Mouse (Mus musculus): Measurements from ENCODE around the gene Cab39. TPM values are rescaled to one million over a fixed set of nuclear protein-coding genes. Genes with fewer than 3 reads are reported as not detected.

Cab39 gene
- polyA plus RNA-seq, 1 experiment, result 65.1 TPM

- Histone ChIP-seq H3K27ac (ENCODE audit: control insufficient read depth, insufficient read depth, low read length) (no peak overlapping the region), H3K27me3 (ENCODE audit: control insufficient read depth, insufficient read depth, low read length) (no peaks in the 10 kb centered on the region), H3K36me3 (ENCODE audit: control insufficient read depth, insufficient read depth, low read length) (peaks cover 40% of the 10 kb centered on the region), H3K4me1 (replicated peaks; ENCODE audit: control insufficient read depth, insufficient read depth, low read length) (peaks cover 9% of the 10 kb centered on the region), H3K4me3 (ENCODE audit: control insufficient read depth, insufficient read depth, low read length) (no peak overlapping the region)
- DNase-seq, result no peak
- 92% methylated on average over 3 of the region's 3 CpGs for WGBS
- TF ChIP-seq POLR2A (IDR thresholded peaks at IDR 0.05; ENCODE audit: control insufficient read depth, extremely low read depth, insufficient read depth, low read length, poor library complexity) (no peak), CTCF (IDR thresholded peaks at IDR 0.05; ENCODE audit: borderline replicate concordance, control insufficient read depth, extremely low read depth, insufficient read depth, low read length, poor library complexity) (no peak)
Measured at GRCm38 (mm10) chr1:85839356-85839755, 46.1 kb downstream of the Cab39 start.

GRCm38 (mm10) chr1:85839790-85840189 is 46.5 kb downstream of the Cab39 start:
- Histone ChIP-seq H3K4me1 (replicated peaks; ENCODE audit: control insufficient read depth, insufficient read depth, low read length) (peaks cover 9% of the 10 kb centered on the region), H3K36me3 (ENCODE audit: control insufficient read depth, insufficient read depth, low read length) (peaks cover 42% of the 10 kb centered on the region), H3K27ac (ENCODE audit: control insufficient read depth, insufficient read depth, low read length) (no peak overlapping the region), H3K4me3 (ENCODE audit: control insufficient read depth, insufficient read depth, low read length) (no peak overlapping the region), H3K27me3 (ENCODE audit: control insufficient read depth, insufficient read depth, low read length) (no peaks in the 10 kb centered on the region)
- 96% methylated on average over 1 of the region's 1 CpGs for WGBS
- TF ChIP-seq POLR2A (IDR thresholded peaks at IDR 0.05; ENCODE audit: control insufficient read depth, extremely low read depth, insufficient read depth, low read length, poor library complexity) (no peak), CTCF (IDR thresholded peaks at IDR 0.05; ENCODE audit: borderline replicate concordance, control insufficient read depth, extremely low read depth, insufficient read depth, low read length, poor library complexity) (no peak)
- no peak for DNase-seq

- Histone ChIP-seq H3K4me3 (ENCODE audit: control insufficient read depth, insufficient read depth, low read length) (no peak overlapping the region), H3K27me3 (ENCODE audit: control insufficient read depth, insufficient read depth, low read length) (no peaks in the 10 kb centered on the region), H3K36me3 (ENCODE audit: control insufficient read depth, insufficient read depth, low read length) (peaks cover 43% of the 10 kb centered on the region), H3K27ac (ENCODE audit: control insufficient read depth, insufficient read depth, low read length) (no peak overlapping the region), H3K4me1 (replicated peaks; ENCODE audit: control insufficient read depth, insufficient read depth, low read length) (peaks cover 12% of the 10 kb centered on the region)
- TF ChIP-seq POLR2A (IDR thresholded peaks at IDR 0.05; ENCODE audit: control insufficient read depth, extremely low read depth, insufficient read depth, low read length, poor library complexity), result no peak
- no peak for TF ChIP-seq CTCF (IDR thresholded peaks at IDR 0.05; ENCODE audit: borderline replicate concordance, control insufficient read depth, extremely low read depth, insufficient read depth, low read length, poor library complexity)
- no peak for DNase-seq
- WGBS, result 61% methylated on average over 4 of the region's 4 CpGs
Measured at GRCm38 (mm10) chr1:85840421-85840820, 47.2 kb downstream of the Cab39 start.

GRCm38 (mm10) chr1:85842251-85842650 is 49.0 kb downstream of the Cab39 start:
- no peaks in the 10 kb centered on the region for H3K27me3 ChIP-seq (ENCODE audit: control insufficient read depth, insufficient read depth, low read length)
- H3K4me1 ChIP-seq (replicated peaks; ENCODE audit: control insufficient read depth, insufficient read depth, low read length), result peaks cover 12% of the 10 kb centered on the region
- H3K36me3 ChIP-seq (ENCODE audit: control insufficient read depth, insufficient read depth, low read length), result peaks cover 45% of the 10 kb centered on the region

GRCm38 (mm10) chr1:85843291-85843863 is 50.1 kb downstream of the Cab39 start:
- 98% methylated on average over 4 of the region's 4 CpGs for WGBS
- peaks cover 6% of the 10 kb centered on the region for H3K4me1 ChIP-seq (replicated peaks; ENCODE audit: control insufficient read depth, insufficient read depth, low read length)
- H3K27me3 ChIP-seq (ENCODE audit: control insufficient read depth, insufficient read depth, low read length), result no peaks in the 10 kb centered on the region
- DNase-seq, result no peak
- H3K36me3 ChIP-seq (ENCODE audit: control insufficient read depth, insufficient read depth, low read length), result peaks cover 48% of the 10 kb centered on the region
- TF ChIP-seq POLR2A (IDR thresholded peaks at IDR 0.05; ENCODE audit: control insufficient read depth, extremely low read depth, insufficient read depth, low read length, poor library complexity), result no peak
- TF ChIP-seq CTCF (IDR thresholded peaks at IDR 0.05; ENCODE audit: borderline replicate concordance, control insufficient read depth, extremely low read depth, insufficient read depth, low read length, poor library complexity), result no peak
- H3K27ac ChIP-seq (ENCODE audit: control insufficient read depth, insufficient read depth, low read length), result no peak overlapping the region
- no peak overlapping the region for H3K4me3 ChIP-seq (ENCODE audit: control insufficient read depth, insufficient read depth, low read length)

More at GRCm38 (mm10) chr1:85842251-85842650, 49.0 kb downstream of the Cab39 start:
- H3K27ac ChIP-seq (ENCODE audit: control insufficient read depth, insufficient read depth, low read length), result no peak overlapping the region
- no peak for TF ChIP-seq CTCF (IDR thresholded peaks at IDR 0.05; ENCODE audit: borderline replicate concordance, control insufficient read depth, extremely low read depth, insufficient read depth, low read length, poor library complexity)
- no peak for TF ChIP-seq POLR2A (IDR thresholded peaks at IDR 0.05; ENCODE audit: control insufficient read depth, extremely low read depth, insufficient read depth, low read length, poor library complexity)
- DNase-seq, result no peak
- no peak overlapping the region for H3K4me3 ChIP-seq (ENCODE audit: control insufficient read depth, insufficient read depth, low read length)

- DNase-seq, result no peak
- 92% methylated on average over 6 of the region's 6 CpGs for WGBS
- H3K36me3 ChIP-seq (ENCODE audit: control insufficient read depth, insufficient read depth, low read length), result peaks cover 60% of the 10 kb centered on the region
Measured at GRCm38 (mm10) chr1:85844981-85845380, 51.7 kb downstream of the Cab39 start.

More at GRCm38 (mm10) chr1:85844981-85845380, 51.7 kb downstream of the Cab39 start:
- Histone ChIP-seq H3K27me3 (ENCODE audit: control insufficient read depth, insufficient read depth, low read length) (no peaks in the 10 kb centered on the region), H3K4me3 (ENCODE audit: control insufficient read depth, insufficient read depth, low read length) (no peak overlapping the region), H3K27ac (ENCODE audit: control insufficient read depth, insufficient read depth, low read length) (no peak overlapping the region), H3K4me1 (replicated peaks; ENCODE audit: control insufficient read depth, insufficient read depth, low read length) (peaks cover 6% of the 10 kb centered on the region; the same call in 1 of the 2 replicates)
- no peak for TF ChIP-seq CTCF (IDR thresholded peaks at IDR 0.05; ENCODE audit: borderline replicate concordance, control insufficient read depth, extremely low read depth, insufficient read depth, low read length, poor library complexity)
- TF ChIP-seq POLR2A (IDR thresholded peaks at IDR 0.05; ENCODE audit: control insufficient read depth, extremely low read depth, insufficient read depth, low read length, poor library complexity), result no peak
